Mouse (Mus musculus): ENCODE results near the gene Sidt1.
A peak's percentile ranks its signal among the peaks of the same experiment; 100 is the strongest.

Gene Sidt1

DNA sequence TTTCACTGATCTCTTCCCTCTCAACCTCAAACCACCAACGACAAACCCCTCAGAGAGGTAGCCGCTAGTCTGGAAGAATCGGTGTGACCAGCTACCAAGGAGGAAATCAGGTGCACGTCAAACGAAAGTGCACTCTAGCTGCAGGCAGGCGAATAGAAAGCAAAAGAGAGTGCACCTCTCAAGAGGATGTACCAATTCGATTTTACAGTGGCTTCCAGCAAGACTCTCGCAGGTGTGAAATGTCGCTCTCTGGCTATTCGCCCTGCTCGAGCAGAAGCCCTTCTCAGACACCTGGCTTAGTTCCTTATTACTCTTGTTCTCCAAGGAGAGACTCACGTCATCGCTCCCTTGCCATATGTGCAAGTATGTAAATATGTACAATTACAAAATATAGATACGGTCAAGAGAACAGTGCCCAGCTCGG is at the start of gene Sidt1:
Gene Sidt1 (minus strand): TSS at position 336 of the 424 bp plus-strand sequence.
- DNase-seq = peak; percentile 6

DNA sequence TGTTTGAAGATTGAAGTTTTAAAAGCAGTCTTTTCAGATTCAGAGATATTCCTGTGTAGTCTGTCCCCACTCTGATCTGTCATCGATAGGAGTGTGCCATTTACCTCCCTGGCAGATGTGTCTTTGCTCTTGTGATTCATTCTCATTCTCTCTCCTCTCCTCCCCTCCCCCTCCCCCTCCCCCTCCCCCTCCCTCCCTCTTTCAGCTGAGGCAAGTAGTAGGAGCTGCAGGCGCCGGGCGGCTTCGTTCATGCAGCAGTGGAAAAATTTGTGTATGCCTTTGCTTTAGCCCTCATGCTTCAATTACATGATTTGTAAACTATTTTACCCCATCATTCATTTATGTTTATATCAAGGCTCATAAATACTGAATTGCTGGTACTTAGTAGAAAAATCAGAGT is 48.6 kb upstream of the Sidt1 start:
- no peak for DNase-seq

DNA sequence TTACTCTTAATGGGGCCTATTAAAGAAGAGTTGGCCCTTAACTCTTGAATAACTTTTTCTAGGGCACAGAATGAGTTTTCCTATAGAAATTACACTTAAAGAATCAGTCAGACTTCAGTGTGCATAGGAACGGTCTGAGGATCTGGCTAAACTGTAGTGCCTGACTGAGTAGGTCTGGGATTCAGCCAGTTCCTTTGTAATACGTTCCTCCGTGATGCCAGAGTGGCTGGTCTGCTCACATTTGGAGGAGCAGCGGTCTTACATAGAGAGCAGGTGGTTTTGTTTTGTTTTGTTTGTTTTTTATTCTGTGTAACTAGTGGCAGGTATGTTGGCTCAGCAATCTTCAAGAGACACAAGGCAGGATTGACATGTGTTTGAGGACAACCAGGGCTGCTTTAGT is 47.0 kb upstream of the Sidt1 start:
- no peak for DNase-seq

DNA sequence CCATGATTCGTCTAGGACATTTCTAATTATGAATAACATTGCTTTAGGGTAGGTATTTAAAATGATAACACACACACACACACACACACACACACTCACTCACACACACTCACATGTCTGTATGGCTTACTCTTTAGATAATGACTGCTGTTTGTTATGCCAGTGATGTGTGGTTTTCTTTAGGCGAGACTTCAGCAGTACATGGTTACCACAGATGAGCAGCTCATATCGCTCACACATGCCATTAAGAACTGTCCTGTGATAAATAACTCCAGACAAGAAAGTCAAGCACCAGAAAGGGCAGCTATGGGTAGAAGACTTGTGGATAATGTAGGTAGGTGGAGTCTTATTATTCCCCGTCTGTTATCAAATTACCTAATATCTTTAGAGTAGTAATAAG is 42.5 kb upstream of the Sidt1 start:
- DNase-seq = no peak

GRCm38 (mm10) chr16:44365522-44365921 is 32.5 kb upstream of the Sidt1 start:
- no peak for DNase-seq

DNA sequence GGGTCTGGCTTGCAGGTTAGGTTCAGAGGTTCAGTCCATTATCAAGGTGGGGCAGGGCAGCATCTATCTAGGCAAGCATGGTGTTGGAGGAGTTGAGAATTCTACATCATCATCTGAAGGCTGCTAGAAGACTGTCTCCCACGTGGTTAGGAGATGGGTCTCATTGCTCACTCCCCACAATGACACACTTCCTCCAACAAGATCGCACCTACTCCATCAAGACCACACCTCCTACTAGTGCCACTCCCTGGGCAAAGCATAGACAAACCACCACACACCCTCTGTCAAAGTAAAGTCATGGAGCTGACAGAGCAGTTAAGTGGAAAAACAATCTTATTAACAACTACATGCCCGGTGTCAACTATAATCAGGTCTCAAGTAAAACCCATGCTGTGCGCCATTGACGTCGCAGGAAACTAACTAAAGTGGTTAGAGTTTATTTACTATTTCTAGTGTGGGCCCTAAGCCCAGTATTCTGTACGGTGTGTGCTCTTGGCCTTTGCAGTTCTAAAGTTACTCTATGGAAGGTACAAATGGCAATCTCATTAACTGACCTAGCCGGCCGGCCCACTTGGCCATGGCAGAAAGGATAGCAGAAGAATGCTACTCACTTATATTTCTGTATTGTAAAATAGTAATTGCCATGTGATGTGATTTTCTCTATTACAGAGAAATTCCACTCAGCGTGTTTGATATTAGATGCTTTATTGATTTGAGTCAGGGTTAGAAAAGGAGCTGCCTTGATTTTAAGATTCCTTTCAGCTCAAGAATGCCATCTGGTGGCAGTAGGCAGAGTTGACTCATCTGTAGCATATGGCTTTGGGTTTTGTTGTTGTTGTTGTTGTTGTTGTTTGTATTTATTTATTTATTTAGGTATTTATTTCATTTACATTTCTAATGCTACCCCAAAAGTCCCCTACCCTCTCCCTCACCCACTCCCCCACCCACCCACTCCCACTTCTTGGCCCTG is 29.2 kb upstream of the Sidt1 start:
- DNase-seq = no peak

DNA sequence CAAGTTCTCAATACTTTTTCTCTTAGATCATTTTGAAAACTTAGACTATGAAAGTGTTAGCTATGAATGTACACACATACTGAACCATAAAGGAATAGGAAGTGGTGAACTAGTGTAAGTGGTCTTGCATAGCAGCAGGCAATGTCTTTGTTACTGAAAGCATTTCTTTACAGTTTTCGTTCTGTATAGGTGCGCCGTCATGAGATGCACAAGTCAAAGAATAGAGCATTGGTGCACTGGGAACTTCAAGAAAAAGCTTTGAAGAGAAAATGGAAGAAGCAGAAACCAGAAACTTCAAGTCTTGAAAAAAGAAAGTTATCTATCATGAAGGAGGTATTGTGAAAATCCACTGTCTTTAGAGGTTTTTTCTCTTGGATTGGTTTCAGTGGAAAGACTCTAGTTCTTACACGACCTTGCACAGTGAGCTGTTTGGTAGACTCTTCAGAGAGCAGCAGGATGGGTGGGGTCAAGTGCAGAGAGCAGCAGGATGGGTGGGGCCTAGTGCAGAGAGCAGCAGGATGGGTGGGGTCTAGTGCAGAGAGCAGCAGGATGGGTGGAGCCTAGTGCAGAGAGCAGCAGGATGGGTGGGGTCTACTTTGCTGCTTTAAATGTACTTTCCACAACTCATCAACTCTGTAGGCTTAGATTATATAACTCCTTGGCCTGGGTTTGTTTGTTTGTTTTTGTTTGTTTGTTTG is 24.7 kb upstream of the Sidt1 start:
- no peak for DNase-seq

DNA sequence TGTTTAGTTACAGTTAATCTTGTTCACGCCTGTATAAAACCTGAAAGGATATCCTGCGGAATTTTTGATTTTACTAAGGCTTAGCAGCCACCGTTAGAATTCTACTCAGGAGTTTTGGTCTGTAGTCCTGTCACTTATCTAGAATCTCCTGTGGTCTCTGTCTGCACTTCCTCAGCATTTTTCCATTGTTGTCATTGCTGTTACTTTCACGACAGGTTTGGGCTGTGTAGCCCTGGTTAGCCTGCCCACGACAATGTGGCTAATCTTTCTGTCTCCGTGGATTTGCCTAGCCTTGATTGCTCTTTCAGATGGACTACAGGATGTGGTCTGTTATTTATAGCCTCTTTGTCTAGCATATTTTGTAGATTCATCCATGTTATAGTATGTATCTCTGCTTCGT is 23.3 kb upstream of the Sidt1 start:
- DNase-seq = no peak

- no peak for DNase-seq
Observed at GRCm38 (mm10) chr16:44349801-44350397, 16.9 kb upstream of the Sidt1 start.

DNA sequence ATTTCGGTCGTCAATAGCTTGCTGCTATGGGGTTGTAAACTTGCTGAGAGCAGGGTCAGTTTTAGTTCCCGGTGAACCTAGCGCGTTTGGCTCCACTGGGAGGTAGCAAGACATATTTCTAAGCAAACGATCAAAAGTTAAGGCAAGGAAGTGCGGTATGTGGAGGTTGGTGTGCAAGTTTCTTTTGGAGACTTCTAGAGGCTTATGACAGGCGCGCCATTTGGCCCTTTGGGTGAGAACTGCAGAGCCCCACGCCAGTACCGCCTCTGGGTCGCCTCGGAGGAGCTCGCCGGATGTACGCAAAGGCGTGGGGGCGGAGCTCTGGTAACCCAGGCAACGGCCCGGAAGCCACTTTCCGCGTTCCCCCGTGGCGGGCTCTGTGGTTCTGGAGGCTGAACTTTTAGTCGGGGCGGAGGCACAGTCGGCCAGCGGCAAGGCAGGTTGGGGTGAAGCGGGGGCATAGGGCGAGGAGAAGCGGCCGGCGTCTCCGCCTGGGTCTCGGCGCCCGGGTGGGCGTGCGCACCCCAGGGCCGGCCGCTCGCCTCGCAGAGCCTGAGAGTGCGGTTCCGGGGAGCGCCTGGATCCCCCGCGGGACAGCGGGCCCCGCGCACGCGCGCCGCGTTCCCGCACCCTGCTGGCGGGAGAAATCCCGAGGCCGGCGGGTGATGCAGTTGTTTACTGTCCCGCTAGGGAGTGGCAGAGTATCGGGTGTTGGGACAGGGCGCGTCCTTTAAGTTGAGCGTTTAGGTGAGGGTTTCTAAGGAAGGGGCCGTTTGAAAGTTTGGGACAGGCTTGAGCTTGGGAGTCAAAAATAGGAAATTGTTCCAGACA is 14.3 kb upstream of the Sidt1 start, which contains the start of gene Spice1:
Gene Spice1 (plus strand): TSS at position 51 of the 831 bp plus-strand sequence.
- peak; percentile 97 for DNase-seq

DNA sequence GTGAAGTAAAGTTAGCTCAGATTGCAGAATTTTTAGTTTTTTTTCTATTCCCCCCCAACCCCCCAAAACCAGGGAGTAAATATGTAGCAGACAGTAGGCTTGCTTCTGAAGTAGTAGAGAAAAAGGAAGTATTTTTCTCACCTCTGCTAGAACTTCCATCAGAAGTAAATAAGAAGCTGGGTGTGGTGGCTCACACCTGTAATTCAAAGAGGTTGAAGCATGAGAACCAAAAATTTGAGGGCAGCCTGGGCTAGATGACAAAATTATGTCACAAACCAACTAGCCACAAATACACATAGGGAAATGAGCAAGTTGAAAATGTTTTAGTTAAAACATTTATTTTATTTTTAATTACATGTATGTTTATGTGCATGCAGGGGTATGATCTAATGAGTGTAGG is 4.5 kb upstream of the Sidt1 start:
- no peak for DNase-seq

DNA sequence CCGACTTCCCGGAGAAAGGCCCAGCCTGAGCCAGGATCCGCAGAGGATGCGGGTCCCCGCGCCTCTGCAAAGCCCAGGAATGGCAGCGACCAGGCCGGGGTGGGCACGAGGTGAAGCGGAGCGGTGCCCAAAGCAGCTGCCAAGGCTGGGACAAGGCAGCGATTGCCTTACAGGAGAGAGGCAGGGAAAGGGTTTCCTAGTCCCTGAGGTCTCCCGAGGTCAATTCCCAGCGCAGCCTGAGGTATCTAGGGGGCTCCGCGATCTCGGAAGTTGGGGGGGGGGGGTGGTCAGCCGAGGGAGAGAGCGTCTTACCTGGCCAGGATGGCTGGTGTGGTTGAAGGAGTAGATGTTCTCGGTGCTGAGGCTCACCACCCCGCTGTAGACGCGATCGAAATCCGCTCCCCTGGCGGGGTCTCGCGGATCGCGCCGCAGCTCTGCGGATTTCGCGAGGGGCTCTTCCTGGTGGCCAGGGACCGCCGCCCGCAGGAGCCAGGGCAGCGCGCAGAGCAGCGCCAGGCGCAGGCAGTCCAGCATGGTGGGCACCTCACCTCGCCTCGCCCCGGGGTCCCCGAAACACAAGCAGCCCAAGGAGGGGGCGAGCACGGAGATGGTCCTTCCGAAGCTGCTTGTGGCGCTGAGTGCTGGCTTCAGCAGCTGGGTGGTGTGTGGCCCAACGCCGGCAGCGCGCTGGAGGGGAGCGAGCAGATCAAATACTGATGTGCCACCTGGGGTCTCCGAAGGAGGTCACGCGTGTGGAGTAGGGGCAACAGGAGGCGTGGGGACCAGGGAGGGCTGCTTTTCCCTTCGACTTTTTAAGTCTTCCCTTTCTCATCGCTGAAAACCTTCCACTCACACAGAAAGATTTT is 768 bp downstream of the Sidt1 start:
- DNase-seq = peak; percentile 36

DNA sequence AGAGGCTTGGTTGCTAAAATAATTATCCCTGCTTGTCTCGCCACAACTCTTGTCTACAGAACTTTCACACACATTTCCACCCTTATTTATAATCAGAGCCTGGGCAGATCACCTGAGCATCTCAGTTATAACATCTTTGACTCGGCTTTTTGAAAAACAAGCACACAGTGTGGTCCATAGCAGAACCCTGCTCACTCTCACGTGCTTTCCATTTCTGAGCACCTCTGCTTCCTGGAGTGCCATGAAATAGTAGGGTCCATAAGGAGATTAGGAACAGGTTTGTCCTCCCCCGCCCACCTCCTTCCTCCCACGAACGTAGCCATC is 1.4 kb downstream of the Sidt1 start:
- no peak for DNase-seq

DNA sequence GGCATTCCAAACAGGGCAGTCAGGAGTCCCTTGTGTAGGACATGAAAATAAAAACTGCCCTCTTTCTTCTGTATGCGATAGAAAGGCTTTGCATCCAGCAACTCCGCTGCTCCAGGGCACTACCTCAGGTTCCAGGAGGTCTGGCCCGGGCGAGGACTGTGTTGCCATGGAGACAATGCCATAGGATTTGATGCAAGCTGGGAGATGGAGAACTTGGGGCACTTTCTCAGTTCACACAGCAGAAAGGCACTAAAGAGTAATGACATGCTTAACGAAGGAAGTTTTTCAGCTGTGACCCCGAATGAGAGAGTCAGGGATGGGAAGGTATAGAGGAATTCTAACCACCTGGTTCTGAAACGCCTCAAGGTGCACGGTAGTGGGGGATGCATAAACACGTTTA is 1.8 kb downstream of the Sidt1 start:
- DNase-seq = no peak

DNA sequence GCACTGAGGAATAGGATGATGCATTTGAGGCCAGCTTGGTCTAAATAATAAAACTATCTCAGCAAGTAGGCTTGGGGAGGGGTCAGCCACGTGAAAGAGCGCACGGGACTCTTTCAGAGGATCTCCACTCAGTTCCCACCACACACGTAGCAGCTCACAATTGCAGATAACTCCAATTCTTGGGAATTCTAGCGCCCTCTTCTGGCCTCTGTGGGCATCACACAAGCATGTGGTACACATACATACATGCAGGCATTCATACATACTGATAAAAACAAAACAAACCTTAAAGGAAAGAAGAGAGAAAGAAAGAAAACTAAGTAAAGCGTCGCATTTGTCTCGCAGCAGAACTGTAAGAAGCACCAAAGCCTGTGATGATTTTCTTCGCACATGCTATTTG is 2.3 kb downstream of the Sidt1 start:
- DNase-seq = peak; percentile 10

DNA sequence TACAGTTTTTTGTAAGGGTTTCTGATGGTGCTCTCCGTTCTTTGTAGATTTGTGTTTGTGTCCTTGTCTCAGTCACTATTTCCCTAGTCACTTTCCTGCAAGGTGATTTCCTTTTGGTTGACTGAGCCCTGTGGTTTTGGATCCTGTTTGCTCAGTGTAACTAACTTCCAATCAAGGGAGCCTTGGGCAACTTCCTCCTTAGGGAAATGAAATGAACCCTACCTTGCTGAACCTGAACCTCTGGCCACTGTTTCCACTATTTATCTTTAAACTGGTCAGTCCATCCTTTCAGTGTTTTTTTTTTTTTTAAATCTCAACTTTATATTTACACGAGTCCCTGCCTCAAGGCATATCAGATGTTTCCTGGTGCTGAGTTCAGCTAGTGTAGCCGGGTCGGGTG is 4.4 kb downstream of the Sidt1 start:
- no peak for DNase-seq

- no peak for DNase-seq
Observed at GRCm38 (mm10) chr16:44320232-44320631, 12.8 kb downstream of the Sidt1 start.

GRCm38 (mm10) chr16:44316350-44316749 is 16.6 kb downstream of the Sidt1 start:
- no peak for DNase-seq

- no peak for DNase-seq
Observed at GRCm38 (mm10) chr16:44313422-44313821, 19.6 kb downstream of the Sidt1 start.

GRCm38 (mm10) chr16:44305606-44306005 is 27.4 kb downstream of the Sidt1 start:
- DNase-seq = no peak

- DNase-seq = no peak
Observed at GRCm38 (mm10) chr16:44303822-44304221, 29.2 kb downstream of the Sidt1 start.
